Mouse (Mus musculus) mouse trophoblast stem cell (cell line): Measurements from ENCODE around the gene Stxbp3.
"Not testable (repeated sequence)": the region's sequence is repeated elsewhere in the genome, so short reads cannot be mapped to it uniquely, and the experiment has no call there.

ENCODE experiments used
- in situ Hi-C, 2 experiments: fragments of 300-500 bp; cut with MseI, MboI; formaldehyde crosslinking; loops; 2 replicates in 1 of 2; 3 replicates in 1 of 2; pipeline ENCODE4 v1.15.1; 2025

Gene Stxbp3

GRCm38 (mm10) chr3:108840000-108840715 is at the start of gene Stxbp3:
Gene Stxbp3 (minus strand): TSS chr3:108840526.
- in situ Hi-C loops, result no loop called here

DNA sequence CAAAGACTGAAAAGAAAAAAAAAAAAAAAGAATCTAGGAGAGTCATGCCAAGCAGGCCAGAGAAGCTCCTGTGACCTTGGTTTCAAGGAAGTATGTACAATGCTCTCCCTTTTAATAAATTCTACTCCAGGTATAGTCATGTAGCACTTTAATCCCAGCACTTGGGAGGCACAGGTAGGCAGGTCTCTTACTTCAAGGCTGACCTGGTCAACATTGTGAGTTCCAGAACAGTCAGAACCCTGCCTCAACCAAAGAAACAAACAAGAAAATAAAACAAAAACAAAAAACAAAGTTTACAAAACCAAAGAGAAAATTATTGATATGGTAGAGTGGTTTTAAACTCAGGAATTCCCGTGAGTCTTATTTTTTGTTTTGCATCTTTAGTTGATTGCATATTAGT is 49.6 kb upstream of the Stxbp3 start, which contains the start of gene Fndc7:
Fndc7 (minus strand) TSS at position 101 of the 400 bp plus-strand sequence.
- in situ Hi-C loops, result no loop called here

- in situ Hi-C loops, result no loop called here
Measured at GRCm38 (mm10) chr3:108887618-108887975, 47.3 kb upstream of the Stxbp3 start.

- in situ Hi-C loops, result no loop called here
Measured at GRCm38 (mm10) chr3:108886934-108887617, 46.8 kb upstream of the Stxbp3 start.

- in situ Hi-C loops, result no loop called here
Measured at GRCm38 (mm10) chr3:108885686-108886530, 45.6 kb upstream of the Stxbp3 start.

GRCm38 (mm10) chr3:108884706-108885289 is 44.5 kb upstream of the Stxbp3 start:
- in situ Hi-C loops, result no loop called here

- in situ Hi-C loops, result no loop called here
Measured at GRCm38 (mm10) chr3:108883067-108883466, 42.7 kb upstream of the Stxbp3 start.

GRCm38 (mm10) chr3:108881873-108882272 is 41.5 kb upstream of the Stxbp3 start:
- in situ Hi-C loops, result not testable (repeated sequence)

DNA sequence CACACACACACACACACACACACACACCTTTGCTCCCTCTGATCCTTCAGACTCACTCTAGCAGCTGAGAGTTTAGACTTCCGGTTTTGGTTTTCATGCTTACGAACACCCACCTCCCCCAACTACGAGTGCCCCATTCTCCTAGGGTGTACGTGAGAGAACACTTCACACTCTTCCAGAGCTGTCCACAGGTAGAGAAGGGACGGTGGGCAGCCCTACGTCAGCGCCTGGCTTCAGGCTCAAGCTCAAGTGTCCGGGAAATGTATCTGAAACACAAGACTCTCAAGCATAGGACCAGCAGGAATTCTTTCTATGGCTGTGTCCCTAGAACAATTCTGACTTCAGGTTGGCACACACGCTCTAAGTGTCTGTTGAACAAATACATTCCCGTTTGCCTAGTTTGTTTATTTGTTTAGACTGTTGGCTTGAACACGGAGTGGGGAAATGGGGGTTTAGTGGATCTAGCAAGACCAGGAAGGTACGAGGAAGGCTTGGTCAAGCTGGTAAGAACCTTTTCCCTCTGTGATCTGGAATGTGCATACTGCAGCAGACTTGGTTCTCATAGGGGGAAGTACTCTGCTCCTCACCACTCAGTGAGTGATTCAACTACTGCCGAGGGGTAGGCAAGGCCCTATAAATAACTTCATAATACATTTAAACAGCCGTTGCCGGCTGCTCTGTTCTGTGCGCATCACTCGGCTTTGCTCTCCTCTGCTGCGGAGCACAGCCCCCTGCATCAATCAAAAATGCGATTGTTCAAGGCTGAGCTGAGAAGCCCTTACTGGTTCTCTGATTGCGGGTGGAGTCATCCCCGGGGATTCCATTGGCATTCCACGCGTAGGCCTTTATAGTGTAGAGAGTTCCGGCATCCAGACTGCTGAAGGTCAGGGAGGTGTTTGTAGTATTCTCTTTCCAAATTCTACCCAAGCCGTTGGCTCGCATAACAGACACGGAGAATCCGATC is 40.5 kb upstream of the Stxbp3 start:
- in situ Hi-C loops, result no loop called here

- in situ Hi-C loops, result no loop called here
Measured at GRCm38 (mm10) chr3:108879836-108880435, 39.6 kb upstream of the Stxbp3 start.

DNA sequence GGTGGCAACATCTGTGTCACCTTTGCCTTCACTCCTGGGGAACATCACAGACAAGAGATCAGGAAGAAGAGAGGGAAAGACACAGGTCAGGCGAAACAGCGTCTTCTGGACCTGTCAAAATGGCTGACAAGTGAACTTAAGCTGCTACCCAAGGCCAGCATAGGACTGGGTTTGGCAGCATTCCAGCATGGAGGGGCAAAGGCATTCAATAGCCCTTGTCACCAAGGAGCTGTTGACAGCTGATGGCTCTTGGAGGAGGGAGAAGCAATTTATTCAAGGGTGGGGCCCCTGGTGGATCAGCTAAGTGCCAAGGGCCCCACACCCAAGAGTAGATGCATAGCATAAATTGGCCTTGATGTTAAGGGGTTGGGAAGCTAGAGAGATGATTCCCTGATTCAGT is 38.8 kb upstream of the Stxbp3 start:
- in situ Hi-C loops, result no loop called here

DNA sequence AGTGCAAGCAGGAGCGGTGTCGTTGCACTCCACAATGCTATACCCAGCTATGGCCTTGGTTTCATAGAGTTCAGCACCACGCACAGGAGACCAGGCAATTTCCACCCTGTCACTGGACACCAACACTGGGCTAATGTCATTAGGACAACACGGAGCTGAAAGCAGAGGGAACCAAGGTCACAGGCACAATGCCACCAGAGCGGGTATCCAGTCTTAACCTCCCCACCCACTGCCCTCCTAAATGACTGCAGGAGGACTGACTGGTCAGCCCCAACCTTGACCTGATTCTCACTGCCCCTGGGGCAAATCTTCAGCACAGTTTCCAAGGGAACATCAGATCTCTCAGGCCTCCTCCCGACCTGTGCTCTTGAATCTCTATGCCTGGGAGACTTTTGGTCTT is 30.3 kb upstream of the Stxbp3 start:
- in situ Hi-C loops, result no loop called here

DNA sequence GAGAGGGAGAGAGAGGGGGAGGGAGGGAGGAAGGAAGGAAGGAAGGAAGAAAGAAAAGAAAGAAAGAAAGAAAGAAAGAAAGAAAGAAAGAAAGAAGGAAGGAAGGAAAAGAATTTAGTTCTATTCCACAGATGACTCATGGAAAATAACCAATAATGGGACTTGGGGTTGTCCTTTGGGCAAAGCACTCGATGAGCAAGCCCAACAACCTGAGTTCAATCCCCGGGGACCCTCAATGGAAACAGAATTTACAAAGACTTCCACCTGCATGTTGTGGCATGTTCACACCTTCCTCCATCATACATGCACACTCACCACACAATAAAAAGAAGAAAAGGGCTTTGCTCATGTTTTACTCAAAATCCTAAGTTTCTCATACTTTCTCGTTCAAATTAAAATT is 27.1 kb upstream of the Stxbp3 start:
- in situ Hi-C loops, result no loop called here

DNA sequence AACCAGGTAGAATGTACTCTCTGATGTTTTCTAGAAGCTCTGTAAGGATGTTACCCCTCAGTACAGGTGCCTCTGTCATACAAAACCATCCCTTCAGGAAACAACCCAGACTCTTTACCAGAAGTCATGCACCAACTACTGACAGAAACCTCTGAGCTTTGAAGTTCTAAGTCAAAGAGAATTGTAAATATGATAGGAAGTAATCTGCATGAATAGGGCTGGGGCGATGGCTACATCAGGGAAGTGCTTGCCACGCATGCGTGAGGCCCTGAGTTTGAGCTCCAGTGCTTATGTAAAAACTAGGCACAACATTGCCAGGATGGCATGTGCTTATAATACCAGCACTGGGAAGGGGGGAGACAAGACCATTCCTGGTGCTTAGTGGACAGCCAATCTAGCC is 25.4 kb upstream of the Stxbp3 start:
- in situ Hi-C loops, result no loop called here

GRCm38 (mm10) chr3:108865129-108865528 is 24.8 kb upstream of the Stxbp3 start:
- in situ Hi-C loops, result no loop called here

DNA sequence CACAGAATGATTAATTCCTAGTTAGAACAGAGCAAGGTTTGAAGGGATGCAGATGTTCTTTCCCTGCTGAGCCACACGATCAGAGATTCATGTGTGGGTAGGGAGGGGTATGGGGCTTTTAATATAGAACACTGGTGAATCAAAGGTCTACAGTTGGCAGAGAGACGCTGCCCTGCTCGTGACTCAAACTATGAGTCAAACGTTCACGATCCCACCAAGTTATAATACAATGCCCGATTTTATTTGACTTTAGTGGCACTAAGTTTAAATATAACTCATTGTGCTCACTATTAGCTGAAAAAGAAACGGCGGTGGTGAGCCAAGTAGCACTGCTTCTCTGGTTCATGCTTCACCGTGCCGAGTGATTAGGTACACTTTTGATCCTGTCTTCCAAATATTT is 22.8 kb upstream of the Stxbp3 start:
- in situ Hi-C loops, result no loop called here

GRCm38 (mm10) chr3:108862282-108862681 is 22.0 kb upstream of the Stxbp3 start:
- in situ Hi-C loops, result not testable (repeated sequence)

GRCm38 (mm10) chr3:108860786-108861185 is 20.5 kb upstream of the Stxbp3 start:
- in situ Hi-C loops, result no loop called here

- in situ Hi-C loops, result no loop called here
Measured at GRCm38 (mm10) chr3:108858231-108858770, 18.0 kb upstream of the Stxbp3 start.

DNA sequence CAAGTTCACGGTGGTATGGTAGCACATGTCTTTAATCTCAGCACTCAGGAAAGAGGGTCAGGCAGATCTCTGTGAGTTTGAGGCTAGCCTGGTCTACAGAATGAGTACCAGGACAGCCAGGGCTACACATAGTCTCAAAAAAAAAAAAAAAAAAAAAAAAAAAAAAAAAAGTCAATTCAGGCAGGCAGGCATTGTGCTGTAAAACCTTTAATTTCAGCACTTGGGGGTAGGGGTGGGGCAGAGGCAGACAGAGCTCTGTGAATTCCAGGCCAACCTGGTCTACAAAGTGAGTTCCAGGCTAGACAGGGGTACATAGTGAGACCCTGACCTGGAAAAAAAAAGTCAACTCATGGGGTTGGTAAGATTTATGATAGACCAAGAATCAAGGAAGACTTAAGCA is 17.4 kb upstream of the Stxbp3 start:
- in situ Hi-C loops, result no loop called here
